Mouse (Mus musculus) adrenal gland, adult 8-10 months (tissue): ENCODE results near the gene Bin2. TPM values are rescaled to one million over a fixed set of nuclear protein-coding genes. Genes with fewer than 3 reads are reported as not detected.

ENCODE experiments used
- DNase-seq: peaks from one replicate; pipeline ENCODE4 v3.0.0; 2022
- total RNA-seq, 4 experiments: library from RNA; stranded (reverse); gene quantifications; 2 replicates each; pipeline ENCODE4 v1.2.4; 2022

Bin2 gene
- total RNA-seq, 4 experiments from 2014 or later, result 2.5 to 7.0 (median 3.8) TPM

- DNase-seq, result no peak
Measured at GRCm38 (mm10) chr15:100681770-100682169, 12.4 kb upstream of the Bin2 start.

- no peak for DNase-seq
Measured at GRCm38 (mm10) chr15:100680381-100680780, 11.0 kb upstream of the Bin2 start.

GRCm38 (mm10) chr15:100679005-100679404 lies 9.7 kb upstream of the Bin2 start:
- DNase-seq, result no peak

- DNase-seq, result no peak
Measured at GRCm38 (mm10) chr15:100678581-100678980, 9.2 kb upstream of the Bin2 start.

GRCm38 (mm10) chr15:100677675-100678074 lies 8.3 kb upstream of the Bin2 start:
- DNase-seq, result no peak

- DNase-seq, result no peak
Measured at GRCm38 (mm10) chr15:100676521-100676920, 7.2 kb upstream of the Bin2 start.

GRCm38 (mm10) chr15:100675486-100675885 lies 6.1 kb upstream of the Bin2 start:
- DNase-seq, result no peak

- no peak for DNase-seq
Measured at GRCm38 (mm10) chr15:100674566-100674965, 5.2 kb upstream of the Bin2 start.

GRCm38 (mm10) chr15:100673585-100674391 lies 4.4 kb upstream of the Bin2 start:
- DNase-seq, result no peak

GRCm38 (mm10) chr15:100670833-100671232 lies 1.5 kb upstream of the Bin2 start:
- no peak for DNase-seq

- DNase-seq, result no peak
Measured at GRCm38 (mm10) chr15:100670004-100670403, 651 bp upstream of the Bin2 start.

- DNase-seq, result no peak
Measured at GRCm38 (mm10) chr15:100667871-100668545, 1.3 kb downstream of the Bin2 start.

- no peak for DNase-seq
Measured at GRCm38 (mm10) chr15:100667420-100667819, 1.9 kb downstream of the Bin2 start.

GRCm38 (mm10) chr15:100666851-100667250 lies 2.5 kb downstream of the Bin2 start:
- no peak for DNase-seq

GRCm38 (mm10) chr15:100666219-100666696 lies 3.1 kb downstream of the Bin2 start:
- no peak for DNase-seq

- DNase-seq, result no peak
Measured at GRCm38 (mm10) chr15:100665411-100666218, 3.7 kb downstream of the Bin2 start.

GRCm38 (mm10) chr15:100664813-100665274 lies 4.5 kb downstream of the Bin2 start:
- DNase-seq, result no peak

- DNase-seq, result no peak
Measured at GRCm38 (mm10) chr15:100660805-100661204, 8.5 kb downstream of the Bin2 start.

GRCm38 (mm10) chr15:100660306-100660705 lies 9.0 kb downstream of the Bin2 start:
- no peak for DNase-seq

GRCm38 (mm10) chr15:100655201-100655600 lies 14.2 kb downstream of the Bin2 start:
- DNase-seq, result no peak

GRCm38 (mm10) chr15:100654271-100654670 lies 15.1 kb downstream of the Bin2 start:
- DNase-seq, result no peak

GRCm38 (mm10) chr15:100651610-100652009 lies 17.7 kb downstream of the Bin2 start:
- DNase-seq, result no peak

GRCm38 (mm10) chr15:100650111-100650510 lies 19.2 kb downstream of the Bin2 start:
- DNase-seq, result no peak
